Mouse (Mus musculus) heart, adult 2 months (tissue): ENCODE data around the gene Klc1.

ENCODE experiments used
- CTCF ChIP-seq: fragments of 200-600 bp; IDR thresholded peaks from 2 replicates; pipeline ENCODE4 v1.8.1; 2022; ENCODE audit warnings: antibody characterized with exemption, mild to moderate bottlenecking, moderate library complexity
- POLR2A ChIP-seq: fragments of 200-500 bp; IDR thresholded peaks from 2 replicates; pipeline ENCODE4 v1.6.1; 2011; ENCODE audit warnings: mild to moderate bottlenecking, low read depth, low read length, control low read depth; ENCODE audit not compliant: insufficient read depth

- no peak for TF ChIP-seq POLR2A
- no peak for TF ChIP-seq CTCF
Observed at GRCm38 (mm10) chr12:111774845-111775244, 16.2 kb downstream of the Klc1 start.
